Mouse (Mus musculus): ENCODE measurements around the gene Pou5f1.

Gene Pou5f1

DNA sequence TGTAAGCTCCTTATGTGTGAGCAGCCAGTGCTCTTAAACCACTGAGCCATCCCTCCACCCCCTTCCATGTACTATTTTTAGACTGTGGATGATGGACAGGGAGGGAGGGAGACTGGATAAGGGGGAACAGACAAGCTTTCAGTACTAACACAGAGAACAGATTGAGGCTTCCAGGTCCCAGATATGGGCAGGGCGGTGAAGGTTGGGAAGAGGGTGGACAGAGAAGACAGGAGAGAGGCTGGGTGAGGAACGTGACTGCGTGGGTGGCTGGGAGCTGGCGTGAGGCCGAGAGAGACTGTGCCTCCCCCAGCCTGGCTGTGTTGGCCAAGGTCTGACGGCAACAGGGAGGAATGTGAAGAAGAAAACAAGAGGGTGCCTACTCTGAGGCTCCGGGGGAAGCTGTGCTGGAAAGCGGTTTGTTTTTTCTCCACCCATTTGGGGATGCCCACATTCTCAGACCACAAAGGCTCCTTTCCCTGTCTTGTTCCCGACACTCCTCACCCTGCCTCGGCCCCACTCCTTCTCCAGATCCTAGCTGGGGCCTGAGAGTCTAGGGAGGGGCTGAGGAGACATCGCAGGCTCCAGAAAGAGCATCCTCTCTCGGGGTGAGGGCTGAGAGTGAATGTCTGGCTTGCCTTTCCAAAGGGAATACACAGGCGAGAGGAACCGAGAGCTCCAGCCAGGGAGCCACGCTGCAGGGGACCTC is 43.8 kb downstream of the Pou5f1 start:
- peak; percentile 85 to 94 for DNase-seq (ENCODE audit: inconsistent age in 2 of 2, low spot score in 1 of 2)

DNA sequence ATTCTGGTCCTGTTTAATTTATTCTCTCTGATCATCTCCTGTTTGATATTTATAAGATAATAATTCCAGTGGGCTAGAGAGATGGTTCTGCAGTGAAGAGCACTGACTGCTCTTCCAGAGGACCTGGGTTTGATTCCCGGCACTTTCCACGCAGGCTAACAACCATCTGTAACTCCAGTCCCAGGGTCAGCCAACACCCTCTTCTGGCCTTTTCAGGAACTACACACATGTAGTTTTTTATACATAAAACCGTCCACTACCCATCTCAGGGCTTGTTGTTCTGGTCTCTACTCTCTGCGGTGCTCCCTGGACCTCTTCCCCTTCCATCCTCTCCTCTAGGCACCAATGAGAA is 44.3 kb downstream of the Pou5f1 start:
- DNase-seq (ENCODE audit: inconsistent age in 2 of 2, low spot score in 1 of 2): no peak

DNA sequence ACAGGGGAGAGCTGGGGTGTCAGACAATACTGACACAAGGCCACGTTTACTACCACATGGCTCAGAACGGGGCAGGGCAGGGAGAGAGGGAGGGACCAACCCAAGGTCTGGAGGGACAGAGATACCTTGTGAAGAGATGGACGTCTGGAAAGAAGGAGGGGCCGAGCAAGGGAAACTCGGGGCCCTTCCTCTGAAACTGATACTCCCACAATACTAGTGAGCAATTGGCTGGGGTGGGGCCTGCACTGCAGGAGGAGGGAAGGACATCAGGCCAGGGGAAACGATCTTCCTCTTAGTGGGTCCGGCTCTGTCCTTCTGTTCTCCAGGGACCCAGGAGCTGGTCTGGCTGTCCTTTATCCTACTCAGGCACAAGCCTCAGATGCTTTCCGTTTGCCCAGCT is 45.1 kb downstream of the Pou5f1 start:
- peak in 1 of 2 experiments; percentile 58 for DNase-seq (ENCODE audit: inconsistent age in 2 of 2, low spot score in 1 of 2)

DNA sequence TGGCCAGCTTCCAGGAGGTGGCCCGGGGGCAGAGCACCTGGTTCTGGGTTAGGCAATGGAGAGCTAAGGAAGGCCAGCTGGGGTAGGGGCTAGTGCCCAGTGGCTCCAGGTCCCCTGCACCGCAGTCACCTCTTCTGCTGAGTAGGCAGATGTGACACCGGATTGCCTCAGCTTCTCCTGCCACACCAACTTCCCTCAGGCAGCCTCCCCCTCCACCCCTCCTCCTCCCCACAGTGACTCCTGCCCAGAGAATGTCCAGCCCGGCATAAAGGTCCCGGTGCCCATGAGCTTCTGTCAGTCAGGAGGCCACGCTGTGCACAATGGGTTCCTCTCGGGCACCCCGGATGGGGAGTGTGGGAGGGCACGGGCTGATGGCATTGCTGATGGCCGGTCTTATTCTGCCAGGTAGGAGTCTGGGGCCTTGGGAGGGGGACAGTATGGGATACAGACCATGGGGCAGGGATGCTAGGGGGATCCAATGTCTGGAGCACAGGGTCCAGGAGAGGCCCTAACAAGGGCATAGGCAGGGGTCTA is 46.1 kb downstream of the Pou5f1 start, which contains the start of gene Cdsn:
Gene Cdsn, plus strand, starts transcription at position 248 of the 534 bp plus-strand sequence.
- DNase-seq (ENCODE audit: inconsistent age in 2 of 2, low spot score in 1 of 2): peak; percentile 39 to 69

DNA sequence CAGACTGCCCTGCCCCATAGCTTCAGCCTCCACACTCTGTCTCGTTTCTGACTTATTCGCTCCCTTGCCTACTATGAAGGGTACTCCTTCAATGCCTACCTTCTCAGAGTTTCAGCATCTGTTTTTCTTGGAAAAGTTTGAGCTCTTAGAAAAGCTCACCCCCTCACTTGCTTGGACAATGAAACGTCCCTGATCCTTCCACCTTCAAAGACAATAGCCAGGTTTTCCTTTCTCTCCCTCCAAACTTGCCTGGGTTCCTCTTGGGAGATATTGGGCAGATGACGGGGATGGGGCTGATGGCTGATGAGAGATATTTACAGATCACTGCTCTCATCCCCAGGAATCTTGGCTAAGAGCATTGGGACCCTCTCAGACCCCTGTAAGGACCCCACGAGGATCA is 48.5 kb downstream of the Pou5f1 start:
- no peak for DNase-seq (ENCODE audit: inconsistent age in 2 of 2, low spot score in 1 of 2)

DNA sequence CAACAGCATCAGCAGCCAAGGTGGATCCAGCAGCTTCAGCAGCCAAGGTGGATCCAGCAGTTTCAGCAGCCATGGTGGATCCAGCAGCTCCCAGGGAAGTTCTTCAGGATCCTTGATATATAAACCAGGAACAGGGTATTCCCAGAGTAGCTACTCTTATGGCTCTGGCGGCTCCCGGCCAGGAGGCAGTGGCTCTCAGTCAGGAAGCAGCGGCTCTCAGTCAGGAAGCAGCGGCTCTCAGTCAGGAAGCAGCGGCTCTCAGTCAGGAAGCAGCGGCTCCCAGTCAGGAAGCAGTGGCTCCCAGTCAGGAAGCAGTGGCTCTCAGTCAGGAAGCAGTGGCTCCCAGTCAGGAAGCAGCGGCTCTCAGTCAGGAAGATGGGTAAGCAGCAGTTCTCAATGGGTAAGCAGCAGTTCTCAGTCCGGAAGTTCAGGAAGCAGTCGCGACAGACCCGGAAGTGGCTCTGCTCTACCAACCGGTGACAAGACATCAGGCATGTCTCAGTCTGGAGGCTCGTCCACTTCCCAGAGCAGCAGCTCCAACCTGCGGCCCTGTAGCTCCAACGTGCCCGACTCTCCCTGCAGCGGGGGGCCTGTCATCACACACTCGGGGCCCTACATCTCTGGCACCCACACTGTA is 49.1 kb downstream of the Pou5f1 start:
- DNase-seq (ENCODE audit: inconsistent age in 2 of 2, low spot score in 1 of 2): no peak

DNA sequence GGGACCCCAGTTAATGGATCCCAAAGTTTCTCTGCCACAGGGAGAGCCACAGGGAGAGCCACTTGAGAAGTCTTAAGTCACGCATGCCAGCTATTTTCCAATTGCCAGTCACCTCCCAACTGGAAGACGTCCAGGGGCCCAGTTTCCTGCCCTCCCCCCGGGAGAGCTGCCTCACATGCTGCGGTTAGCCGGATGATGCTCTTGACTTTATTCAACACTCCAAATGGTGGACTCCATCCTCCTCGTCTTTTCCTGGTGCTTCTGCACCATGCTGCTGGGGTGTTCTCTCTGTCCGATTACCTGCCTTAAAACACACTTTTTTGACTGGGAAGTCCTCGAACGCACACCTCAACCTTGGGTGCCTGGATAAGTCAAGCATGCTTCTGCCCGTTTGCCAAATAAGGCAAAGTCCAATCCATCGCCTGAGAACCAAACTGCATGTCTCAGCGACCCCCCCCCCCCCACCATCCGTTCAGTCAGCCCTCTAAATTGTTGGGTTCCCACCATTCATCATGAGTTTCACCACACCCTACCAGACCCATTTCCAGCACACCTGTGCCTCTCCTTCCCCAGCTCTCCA is 50.5 kb downstream of the Pou5f1 start:
- no peak for DNase-seq (ENCODE audit: inconsistent age in 2 of 2, low spot score in 1 of 2)

DNA sequence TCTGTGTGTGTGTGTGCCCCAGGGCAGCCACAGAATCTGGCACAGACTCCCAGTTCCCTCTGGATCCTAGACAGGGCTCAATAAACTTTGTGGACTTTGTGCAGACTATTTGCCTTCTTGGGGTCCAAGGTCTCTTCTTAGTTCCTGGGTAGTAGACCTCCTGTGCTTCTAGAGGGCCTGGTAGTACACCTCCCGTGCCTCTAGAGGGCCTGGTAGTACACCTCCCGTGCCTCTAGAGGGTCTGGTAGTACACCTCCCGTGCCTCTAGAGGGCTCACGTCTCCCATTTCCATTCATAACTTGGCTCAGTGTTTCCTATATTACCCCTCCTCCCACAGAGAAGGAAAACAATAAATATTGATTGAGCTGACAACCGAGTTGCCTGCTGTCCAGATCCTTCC is 51.0 kb downstream of the Pou5f1 start:
- peak; percentile 53 to 79 for DNase-seq (ENCODE audit: inconsistent age in 2 of 2, low spot score in 1 of 2)

DNA sequence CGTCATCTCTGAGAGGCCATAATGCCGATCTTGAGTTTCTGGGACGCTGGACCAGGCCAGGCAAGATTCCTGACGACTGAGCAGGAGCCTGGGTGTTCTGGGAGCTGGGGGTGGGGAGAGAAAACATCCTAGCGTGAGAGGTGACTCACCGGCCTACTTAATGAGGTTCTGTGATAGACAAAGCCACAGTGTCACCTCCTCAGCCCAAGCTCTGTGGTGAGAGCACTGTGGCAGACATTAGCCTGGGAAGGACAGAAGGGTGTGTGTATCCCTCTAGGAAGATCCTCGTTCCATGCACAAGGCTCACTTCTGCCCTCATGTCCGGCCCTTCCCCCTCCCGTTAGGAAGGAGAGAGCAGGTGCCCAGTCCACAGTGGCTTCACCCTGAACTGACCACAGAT is 51.5 kb downstream of the Pou5f1 start:
- DNase-seq (ENCODE audit: inconsistent age in 2 of 2, low spot score in 1 of 2): peak; percentile 36 to 61

DNA sequence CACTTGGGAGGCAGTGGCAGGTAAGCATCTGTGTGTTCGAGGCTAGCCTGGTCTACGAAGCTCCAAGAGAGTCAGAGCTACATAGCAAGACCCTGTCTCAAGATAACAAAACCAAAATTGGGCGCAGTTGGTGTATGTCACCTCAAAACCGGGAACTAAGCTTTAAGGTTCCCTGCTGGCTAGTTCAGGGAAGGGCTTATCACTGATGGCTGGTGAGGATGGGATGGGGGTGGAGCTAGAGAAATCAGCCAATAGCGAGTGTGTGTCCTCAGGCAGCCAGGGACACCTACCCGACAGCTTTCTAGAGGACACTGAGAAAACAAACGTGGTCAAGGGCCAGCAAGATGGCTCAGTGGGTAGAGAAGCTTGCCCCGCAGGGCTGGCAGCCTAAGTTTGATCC is 52.4 kb downstream of the Pou5f1 start:
- DNase-seq (ENCODE audit: inconsistent age in 2 of 2, low spot score in 1 of 2): no peak

Measured in adrenal gland, adult (tissue).